Mouse (Mus musculus): ENCODE results near the gene Myh7b.

Myh7b gene

DNA sequence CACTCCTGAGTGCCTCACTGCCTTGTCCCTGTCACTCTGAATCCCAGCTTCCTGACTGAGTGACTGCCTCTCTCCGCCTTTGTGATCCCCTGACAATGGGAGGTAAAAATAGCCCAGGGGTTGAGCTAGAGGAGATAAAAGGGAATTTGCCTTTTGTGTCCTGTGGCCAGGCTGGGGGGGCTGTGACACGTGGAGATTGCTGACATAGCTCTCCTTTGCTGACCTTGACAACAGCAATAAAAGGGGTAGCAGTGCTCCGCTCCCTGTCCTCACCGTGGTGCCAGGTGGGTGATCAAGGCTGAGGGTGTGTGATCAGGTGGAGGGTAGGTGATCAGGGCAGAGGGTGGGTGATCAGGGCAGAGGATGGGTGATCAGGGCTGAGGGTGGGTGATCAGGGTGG, at the start of gene Myh7b:
TSS of gene Myh7b (plus strand) at position 235 of the 400 bp plus-strand sequence.
- in situ Hi-C loops (cut with MboI, MseI): no loop called here

DNA sequence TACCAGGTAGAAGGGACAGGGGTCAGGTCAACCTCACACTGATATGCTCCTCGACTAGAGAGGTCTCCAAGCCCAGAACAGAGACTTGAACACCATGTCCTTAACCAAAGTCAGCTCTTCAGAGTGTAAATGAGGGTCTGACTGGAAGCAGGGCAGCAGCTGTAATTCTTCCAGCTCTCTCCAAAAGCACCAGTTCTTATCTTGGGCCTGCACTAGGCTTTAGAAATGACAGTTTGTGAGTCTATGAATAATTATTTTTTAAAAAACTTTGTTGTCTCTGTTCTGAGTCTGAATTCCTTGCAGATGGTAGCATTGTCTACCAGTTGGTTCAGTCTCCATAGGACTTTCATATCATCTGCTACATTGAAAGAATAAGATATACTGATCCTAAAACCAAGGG, 48.8 kb upstream of the Myh7b start:
- in situ Hi-C loops (cut with MboI, MseI): loop anchor here in 1 of 2 experiments (10.0 kb wide), 1 partner anchor 983 kb away; the partner anchor contains the start of gene Aar2

DNA sequence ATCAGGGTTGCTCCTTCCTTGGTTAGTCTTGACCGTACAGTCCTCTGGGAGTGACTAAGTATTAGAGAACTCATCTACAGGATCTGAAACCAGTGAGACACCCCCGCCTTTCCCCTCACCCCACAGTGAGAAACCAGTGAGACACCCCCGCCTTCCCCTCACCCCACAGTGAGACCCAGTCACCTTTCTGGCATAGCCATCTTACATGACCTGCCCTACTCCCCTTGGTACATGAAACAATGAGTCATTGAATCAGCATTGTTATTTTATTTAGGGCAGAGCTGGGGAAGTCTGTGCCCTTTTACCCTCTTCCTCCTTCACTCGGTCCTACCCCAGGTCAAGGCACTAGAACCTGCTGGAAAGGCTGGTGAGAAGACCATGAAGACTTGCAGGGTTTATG, 48.1 kb upstream of the Myh7b start:
- in situ Hi-C loops (cut with MboI, MseI): loop anchor here in 1 of 2 experiments (10.0 kb wide), 1 partner anchor 982 kb away; the partner anchor contains the start of gene Aar2

DNA sequence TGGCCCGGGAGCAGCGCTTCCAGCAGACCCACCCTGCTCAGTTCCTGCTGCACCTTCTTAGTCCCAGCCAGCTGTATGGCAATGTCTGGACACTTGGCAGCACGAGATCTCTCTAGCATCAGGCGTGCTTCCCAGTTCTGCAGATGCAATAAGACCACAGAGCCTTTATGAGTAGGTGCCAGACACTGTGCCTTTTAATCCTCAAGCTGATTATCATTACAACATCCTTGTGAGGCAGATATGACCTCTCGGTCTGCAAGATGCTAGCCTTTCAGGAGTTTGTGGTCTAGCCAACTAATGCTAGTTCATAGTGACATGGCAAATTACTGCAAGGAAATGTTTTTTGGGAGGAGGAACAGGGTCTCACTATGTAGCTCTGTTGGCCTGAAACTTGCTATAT, 43.3 kb upstream of the Myh7b start:
- in situ Hi-C loops (cut with MboI, MseI): loop anchor here in 1 of 2 experiments (10.0 kb wide), 1 partner anchor 977 kb away; the partner anchor contains the start of gene Aar2

DNA sequence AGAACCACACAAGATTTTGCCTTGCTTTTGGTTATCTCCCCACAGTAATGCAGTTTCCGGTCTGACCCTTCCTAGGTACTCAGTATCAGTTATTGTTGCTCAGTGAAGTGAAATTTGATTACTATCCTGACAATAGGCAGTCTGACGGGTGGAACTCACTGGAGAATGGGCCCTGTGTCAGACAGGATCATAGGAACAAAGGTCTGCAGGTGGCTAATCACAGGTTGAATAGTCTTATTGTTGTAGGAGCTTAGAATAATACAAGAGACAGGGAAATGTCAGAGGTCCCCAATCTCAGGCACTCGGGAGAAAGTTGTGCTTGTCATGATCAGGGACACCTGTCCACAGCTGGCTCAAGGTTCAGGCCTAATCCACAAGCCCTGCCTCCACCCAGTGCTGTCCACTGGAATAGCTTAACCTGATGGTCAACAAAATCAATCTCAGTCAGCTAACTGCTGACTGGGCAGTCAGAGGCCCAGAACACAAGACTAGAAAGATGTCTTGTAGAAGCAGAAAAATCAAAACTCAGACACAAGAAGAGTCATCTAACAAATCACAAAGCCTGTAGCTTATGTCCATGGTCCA, 41.7 kb upstream of the Myh7b start:
- in situ Hi-C loops (cut with MboI, MseI): loop anchor here in 1 of 2 experiments (10.0 kb wide), 1 partner anchor 975 kb away; the partner anchor contains the start of gene Aar2

DNA sequence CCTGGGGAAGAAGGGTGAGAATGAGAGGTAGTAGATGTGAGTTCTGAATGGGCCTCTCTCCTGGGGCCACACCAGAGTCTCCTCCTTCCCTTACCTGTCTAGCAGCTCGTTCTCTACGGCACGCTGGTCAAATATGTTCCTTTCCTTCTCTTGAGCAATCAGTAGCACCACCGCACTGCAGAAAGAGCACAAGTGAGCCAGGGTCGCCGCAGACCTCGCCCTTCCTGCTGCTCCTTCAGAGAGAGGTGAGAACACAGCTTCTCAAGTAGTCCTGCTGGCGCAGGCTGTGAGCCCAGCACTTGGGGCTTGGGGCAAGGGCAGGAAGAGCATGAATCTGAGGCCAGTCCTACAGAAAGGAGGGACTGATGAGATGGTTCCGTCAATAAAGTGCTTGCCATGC, 38.0 kb upstream of the Myh7b start:
- in situ Hi-C loops (cut with MboI, MseI): no loop called here

DNA sequence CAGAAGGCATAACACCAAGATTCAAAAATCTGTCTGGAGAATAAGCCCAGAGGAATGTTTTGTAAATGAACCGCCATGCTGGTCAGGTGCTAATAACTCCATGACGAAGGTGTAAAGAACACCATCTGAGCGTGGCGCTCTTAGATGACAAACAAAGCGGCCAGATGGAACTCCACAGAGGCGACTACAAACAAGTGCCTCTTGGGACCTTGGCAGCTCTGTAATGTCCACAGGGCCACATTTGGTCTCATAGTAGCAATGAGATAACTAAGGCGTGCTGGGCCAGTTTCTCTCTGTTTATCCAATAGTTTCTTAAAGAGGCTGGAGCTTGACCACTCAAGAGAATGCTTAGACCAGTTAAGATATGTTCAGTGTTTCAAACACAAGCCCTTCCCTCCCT, 37.0 kb upstream of the Myh7b start:
- in situ Hi-C loops (cut with MboI, MseI): no loop called here

DNA sequence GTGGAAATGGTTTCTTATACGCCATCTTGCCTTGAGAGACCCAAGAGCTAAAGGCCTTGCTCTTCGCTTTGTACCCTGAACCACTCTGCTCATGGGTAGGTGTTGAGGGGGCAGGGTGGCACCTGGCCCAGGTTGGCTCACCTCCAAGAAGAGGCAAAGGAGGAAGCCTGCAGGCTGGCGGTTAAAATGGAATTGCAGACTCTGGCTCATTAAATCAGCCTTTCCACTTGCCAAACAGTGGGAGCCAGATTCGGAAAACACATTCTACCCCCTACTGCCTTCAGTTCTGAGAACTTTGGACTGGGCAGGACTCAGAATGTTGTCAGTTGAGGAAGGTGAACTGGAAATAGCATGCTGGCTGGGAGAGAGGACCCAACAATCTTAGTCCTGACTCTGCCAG, 36.3 kb upstream of the Myh7b start:
- in situ Hi-C loops (cut with MboI, MseI): no loop called here

DNA sequence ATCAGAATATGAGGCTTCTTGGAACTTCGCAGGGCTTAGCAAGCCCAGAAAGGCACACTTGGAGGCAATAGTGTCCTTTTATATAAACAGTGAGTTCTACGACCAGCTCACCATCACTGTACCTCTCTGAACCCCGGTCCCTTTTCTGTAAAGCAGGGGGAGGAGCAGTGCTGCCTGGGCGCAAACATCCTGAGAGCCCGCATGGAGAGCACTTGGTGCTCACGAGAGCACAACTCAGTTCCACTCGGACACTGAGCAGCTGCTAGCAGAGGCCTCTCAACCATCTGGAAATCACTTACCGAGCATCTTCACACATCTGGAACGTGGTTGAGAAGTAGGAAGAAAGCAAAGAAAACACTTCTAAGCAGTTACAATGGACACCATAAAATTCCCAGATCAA, 34.4 kb upstream of the Myh7b start:
- in situ Hi-C loops (cut with MboI, MseI): no loop called here

DNA sequence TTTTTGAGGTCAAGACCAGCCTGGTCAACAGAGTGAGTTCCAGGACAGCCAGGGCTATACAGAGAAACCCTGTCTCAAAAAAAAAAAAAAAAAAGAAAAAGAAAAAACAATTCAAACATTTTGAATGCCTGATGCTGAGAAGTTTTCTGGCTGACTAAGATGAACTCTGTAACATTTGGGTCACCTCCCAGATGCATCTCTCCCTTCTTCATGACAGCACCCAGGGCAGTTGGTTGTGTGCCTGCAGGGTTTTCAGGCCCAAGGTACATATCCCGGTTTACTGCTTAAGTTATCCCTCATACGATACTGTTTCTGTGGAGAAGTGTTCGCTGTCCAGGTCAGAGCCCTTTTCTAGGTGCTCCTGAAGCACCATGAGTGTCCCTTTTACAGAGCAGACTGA, 30.7 kb upstream of the Myh7b start:
- in situ Hi-C loops (cut with MboI, MseI): loop anchor here in 1 of 2 experiments (10.0 kb wide), 1 partner anchor 66 kb away; the partner anchor contains the start of genes Acss2 and Ggt7

DNA sequence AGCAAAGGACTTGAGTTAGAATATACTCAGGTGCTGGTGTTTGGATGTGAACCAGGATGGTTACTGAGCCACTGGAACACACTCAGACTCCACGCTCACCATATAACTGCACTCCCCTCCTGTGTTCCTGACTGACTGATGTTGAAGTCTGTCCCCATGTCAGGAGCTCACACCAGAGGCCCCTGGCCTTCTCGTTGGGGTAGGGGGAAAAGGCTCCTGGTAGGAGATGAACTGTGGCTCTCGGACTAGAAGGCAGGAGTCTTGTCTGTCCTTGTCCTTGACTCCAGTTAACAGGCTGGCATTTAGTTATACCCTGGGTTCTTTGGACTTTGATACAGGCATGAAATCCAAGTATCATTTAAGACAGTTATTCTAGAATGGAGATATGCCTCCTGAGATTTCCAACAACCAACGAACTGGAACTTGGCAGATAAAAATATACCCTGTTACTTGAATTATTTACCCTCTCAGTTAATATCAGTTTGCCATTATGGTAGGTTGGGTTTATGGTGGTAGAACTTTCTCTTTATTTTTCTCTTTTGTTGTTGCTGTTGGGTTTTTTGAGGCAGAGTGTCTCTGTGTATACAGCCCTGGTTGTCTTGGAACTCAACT, 28.5 kb upstream of the Myh7b start:
- in situ Hi-C loops (cut with MboI, MseI): loop anchor here in 1 of 2 experiments (10.0 kb wide), 1 partner anchor 68 kb away; the partner anchor contains the start of genes Acss2 and Ggt7

DNA sequence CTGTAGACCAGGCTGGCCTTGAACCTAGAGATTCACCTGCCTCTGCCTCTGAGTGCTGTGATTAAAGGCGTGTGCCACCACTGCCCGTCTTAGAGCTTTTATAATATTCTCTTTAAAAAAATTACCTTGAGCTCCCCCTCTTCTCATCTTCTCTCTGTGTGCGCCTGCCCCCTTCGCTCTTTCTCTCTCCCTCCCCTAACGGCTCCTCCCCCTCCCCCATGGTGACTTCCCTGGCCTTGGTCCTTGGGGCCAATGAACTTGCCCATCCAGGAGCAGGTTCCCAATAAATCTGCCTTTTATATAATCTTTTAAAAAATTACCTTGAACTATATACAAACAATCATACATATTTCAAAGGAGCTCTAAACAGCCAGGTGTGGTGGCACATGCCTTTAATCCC, 28.0 kb upstream of the Myh7b start:
- in situ Hi-C loops (cut with MboI, MseI): loop anchor here in 1 of 2 experiments (10.0 kb wide), 1 partner anchor 68 kb away; the partner anchor contains the start of genes Acss2 and Ggt7

DNA sequence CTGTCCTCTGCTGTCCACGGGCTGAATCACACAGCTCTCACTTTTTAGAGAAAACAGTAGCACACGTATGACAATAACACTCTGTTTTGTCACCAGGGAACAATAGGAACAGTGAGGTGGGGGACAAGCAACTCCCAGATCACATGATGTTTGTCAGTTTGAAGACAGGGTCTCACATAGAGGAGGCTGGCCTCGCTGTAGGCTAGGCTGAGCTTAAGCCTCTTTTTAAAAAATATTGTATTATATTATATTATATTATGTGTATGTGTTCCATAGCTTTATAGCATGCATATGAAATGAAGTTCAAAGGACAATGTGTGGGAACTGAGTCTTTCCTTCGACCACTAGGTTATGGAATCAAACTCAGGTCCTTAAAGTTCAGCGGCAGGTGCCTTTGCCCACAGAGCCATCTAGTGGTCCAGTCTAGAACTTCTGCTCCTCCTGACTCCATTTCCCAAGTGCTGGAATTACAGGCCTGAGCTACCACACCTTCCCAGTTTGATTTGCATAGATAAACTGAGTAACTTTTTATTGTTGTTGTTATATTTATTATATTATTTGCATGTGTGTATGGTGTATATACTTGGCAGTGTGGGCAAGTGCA, 27.0 kb upstream of the Myh7b start:
- in situ Hi-C loops (cut with MboI, MseI): loop anchor here in 1 of 2 experiments (10.0 kb wide), 1 partner anchor 69 kb away; the partner anchor contains the start of genes Acss2 and Ggt7

DNA sequence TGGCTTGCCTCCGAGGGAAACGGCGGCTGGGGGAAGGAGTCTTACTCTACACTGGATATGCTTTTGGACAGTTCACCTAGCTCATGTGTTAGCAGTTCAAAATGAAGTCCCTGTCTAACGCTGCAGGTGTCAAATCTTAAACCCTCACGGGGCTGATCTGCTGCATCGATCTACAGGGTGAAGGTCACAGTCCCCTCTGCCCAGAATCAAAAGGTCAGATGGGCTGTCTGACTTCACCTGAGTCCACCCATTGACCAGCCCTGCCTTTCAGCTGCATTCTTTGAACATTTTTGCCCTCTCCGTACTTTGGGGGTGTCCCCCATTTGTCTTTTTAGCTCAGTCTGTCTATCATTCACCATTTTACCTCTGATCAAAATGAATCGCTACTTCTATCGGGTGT, 25.9 kb upstream of the Myh7b start:
- in situ Hi-C loops (cut with MboI, MseI): loop anchor here in 1 of 2 experiments (10.0 kb wide), 1 partner anchor 70 kb away; the partner anchor contains the start of genes Acss2 and Ggt7

DNA sequence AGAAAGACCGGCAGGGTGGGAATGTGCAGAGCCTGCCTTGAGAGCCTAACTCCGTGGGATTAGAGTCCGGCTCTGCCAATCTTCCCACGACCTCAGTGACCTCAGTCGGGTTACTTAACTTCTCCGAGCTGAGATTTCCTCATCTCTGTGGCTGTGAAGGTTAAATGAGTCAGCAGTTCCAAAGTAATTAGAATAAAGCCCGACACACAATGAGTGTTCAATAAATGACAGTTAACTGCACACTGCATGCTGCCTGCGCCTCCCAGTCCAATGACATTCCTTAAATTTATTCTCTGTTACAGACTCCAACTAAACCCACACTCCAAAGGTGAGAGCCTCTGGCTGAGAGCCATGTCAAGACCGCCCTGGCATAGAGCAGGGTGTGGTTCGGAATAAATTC, 25.5 kb upstream of the Myh7b start:
- in situ Hi-C loops (cut with MboI, MseI): loop anchor here in 1 of 2 experiments (10.0 kb wide), 1 partner anchor 71 kb away; the partner anchor contains the start of genes Acss2 and Ggt7

DNA sequence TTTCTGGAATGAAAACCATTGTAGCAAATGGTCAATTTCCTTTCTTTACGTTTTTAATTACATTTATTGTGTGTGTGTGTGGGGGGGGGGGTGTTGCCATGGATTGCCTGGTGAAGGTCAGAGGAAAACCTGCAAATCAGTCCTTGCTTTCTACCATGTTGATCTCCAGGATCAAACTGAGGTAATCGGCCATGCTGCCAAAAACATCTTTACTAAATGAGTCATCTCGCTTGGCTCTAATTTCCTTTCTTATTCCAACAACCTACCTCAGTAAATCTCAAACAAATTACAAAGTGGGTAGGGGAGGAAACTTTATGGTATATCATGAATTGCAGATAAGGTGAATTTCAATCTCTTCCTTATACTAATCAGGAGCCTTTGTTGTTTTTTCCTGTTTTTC, 22.9 kb upstream of the Myh7b start:
- in situ Hi-C loops (cut with MboI, MseI): loop anchor here in 1 of 2 experiments (10.0 kb wide), 1 partner anchor 73 kb away; the partner anchor contains the start of genes Acss2 and Ggt7

DNA sequence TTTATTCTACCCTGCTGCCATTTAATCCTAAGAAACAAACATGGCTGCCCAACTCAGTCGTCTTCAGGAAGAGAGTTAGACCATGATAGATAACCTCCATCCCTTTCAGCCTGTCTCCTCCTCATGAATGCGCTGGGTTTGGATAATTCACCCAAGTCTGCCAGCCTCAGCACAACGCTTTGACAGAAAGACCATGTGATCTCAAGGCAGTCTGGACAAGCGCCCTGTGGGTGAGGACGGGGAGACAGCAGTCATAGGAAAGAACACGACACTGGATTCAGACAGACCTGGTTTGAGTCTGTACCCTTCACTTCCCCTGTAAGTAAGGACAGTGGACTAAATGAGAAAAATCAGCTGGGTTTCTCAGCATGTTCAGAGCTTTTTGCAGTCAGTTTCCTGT, 21.5 kb upstream of the Myh7b start:
- in situ Hi-C loops (cut with MboI, MseI): loop anchor here in 1 of 2 experiments (10.0 kb wide), 1 partner anchor 75 kb away; the partner anchor contains the start of genes Acss2 and Ggt7

DNA sequence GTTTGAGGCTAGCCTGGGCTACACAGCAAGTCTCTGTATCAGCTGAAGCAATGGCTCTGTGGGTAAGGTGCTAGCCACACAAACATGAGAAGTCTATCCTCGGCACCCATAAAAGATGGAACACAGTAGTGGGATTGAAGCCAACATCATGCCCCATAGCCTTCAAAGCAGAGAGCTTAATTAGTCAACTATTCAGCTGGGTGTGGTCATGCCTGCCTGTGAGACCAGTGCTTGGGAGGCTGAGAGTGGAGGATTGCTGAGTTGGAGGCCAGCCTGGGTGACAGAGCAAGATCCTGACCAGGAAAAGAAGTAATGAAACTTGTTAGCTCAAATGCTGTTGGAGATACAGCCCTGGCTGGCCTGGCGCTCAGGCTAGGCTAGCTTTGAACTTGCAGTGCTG, 20.1 kb upstream of the Myh7b start:
- in situ Hi-C loops (cut with MboI, MseI): no loop called here

DNA sequence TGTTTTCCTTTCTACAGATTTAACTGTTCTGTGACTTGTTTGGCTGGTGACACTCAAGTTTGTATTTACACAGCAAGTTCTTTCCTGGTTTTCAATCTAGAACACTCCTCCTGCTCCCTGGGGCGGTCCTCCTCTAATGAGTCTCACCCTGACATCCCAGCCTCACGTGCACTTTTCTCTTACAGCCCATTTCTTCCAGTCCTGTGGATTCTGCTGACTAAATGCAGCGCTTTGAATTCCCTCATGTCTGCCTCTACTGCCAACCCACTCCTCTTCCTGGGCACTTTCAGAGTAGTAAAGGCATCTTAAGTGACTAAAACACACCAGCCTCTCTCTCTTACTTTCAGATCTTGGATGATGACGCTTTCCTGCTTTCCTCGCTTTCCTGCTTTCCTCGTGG, 19.3 kb upstream of the Myh7b start:
- in situ Hi-C loops (cut with MboI, MseI): no loop called here

DNA sequence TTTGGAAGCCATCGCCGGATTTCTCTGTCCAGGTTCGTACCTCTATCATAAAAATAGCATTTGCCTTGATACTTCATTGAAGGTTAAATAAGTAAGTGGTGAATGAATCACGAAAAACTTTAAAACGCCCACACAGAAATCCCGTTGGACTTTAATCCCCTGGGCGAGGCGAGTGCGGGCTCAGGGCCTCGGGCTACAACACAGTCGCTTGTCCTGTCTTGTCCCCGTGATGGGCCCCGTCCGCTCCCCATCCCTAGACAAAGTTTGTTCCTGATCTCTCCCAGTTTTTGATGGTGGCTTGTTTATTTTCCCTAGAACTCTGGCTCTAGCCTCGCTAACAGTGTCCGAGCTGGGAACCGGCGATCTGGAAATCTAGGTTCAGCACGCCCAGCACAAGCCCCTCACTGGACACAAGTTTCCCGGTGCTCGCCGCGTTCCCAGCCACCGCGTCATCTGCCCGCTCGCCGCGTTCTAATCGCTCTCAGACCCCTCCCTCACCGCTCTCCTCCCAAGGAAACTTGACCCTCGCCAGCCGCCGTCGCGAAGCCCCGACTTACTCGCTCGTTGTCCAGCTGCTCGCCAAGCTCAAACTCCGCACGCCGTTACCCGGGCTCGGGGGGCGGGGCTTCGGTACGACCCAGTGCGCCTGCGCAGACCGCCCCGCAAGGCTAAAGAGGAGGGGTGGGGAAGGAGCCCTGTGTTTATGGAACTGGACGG, 18.7 kb upstream of the Myh7b start, which contains the start of gene Gss:
TSS of gene Gss (minus strand) at position 674 of the 717 bp plus-strand sequence.
- in situ Hi-C loops (cut with MboI, MseI): no loop called here

DNA sequence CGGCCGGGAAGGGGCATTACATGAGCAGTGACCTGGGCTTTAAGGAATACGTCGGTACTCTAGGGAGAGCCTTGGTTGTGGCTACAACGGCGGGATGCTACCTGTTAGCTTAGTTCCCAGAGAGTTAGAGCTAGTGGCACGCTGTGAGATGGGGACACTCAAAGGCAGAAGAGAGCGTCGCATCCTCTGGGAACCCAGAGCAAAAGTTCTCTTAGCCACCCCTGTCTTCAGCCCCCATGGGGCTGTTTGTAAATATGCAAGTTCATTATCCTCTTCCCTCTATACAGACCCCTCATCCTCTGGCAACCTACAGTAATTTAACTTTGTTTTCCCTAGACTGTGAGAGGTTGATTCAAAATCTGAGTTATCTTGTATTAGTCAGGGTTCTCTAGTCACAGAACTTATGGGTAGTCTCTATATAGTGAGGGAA, 18.1 kb upstream of the Myh7b start:
- in situ Hi-C loops (cut with MboI, MseI): no loop called here
